Mouse (Mus musculus): ENCODE data around the gene Rassf8. TPM values are rescaled to one million over a fixed set of nuclear protein-coding genes. Genes with fewer than 3 reads are reported as not detected.

Rassf8 gene
- polyA plus RNA-seq, 1 experiment from 2014 or later, result 5.4 TPM

GRCm38 (mm10) chr6:145801796-145802488 lies 55.4 kb downstream of the Rassf8 start:
- Histone ChIP-seq H3K9ac (ENCODE audit: low read length) (no peak overlapping the region), H3K4me1 (replicated peaks; ENCODE audit: control insufficient read depth, insufficient read depth, low read length) (peaks cover 21% of the 10 kb centered on the region), H3K4me3 (ENCODE audit: low read length) (no peak overlapping the region), H3K27ac (ENCODE audit: low read length) (no peak overlapping the region), H3K4me2 (ENCODE audit: low read depth, low read length) (no peak overlapping the region), H3K27me3 (ENCODE audit: control insufficient read depth, insufficient read depth, low read depth, low read length) (no peaks in the 10 kb centered on the region), H3K9me3 (ENCODE audit: control insufficient read depth, low read length) (no peaks in the 10 kb centered on the region), H3K36me3 (ENCODE audit: control insufficient read depth, insufficient read depth, low read length) (no peaks in the 10 kb centered on the region)
- ATAC-seq (ENCODE audit: low read depth), result no peak
- WGBS, result 58% methylated on average over 3 of the region's 3 CpGs

DNA sequence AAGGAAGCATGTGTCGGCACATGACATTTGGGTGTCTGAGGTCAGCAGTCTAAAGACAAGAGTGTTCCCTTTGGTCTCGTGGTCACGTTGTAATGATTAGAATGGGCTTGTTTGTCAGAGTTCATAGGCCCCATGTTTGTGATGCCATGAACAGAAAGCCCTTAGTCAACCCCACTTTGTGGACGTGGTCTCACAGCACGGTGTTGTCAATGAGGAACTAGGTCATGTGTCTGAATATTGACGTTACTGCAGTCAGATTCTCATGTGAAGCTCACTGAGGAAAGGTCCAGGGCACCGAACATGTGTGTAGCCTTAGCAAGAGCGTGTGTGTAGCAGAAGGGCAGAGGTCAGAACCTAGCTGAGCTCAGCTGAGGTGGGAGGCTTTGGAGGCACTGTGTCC lies 56.3 kb downstream of the Rassf8 start:
- no peak overlapping the region for H3K9ac ChIP-seq (ENCODE audit: low read length)
- no peak overlapping the region for H3K27ac ChIP-seq (ENCODE audit: low read length)
- no peaks in the 10 kb centered on the region for H3K27me3 ChIP-seq (ENCODE audit: control insufficient read depth, insufficient read depth, low read depth, low read length)
- H3K4me3 ChIP-seq (ENCODE audit: low read length), result no peak overlapping the region
- no peaks in the 10 kb centered on the region for H3K9me3 ChIP-seq (ENCODE audit: control insufficient read depth, low read length)
- no peak overlapping the region for H3K4me2 ChIP-seq (ENCODE audit: low read depth, low read length)
- peaks cover 19% of the 10 kb centered on the region for H3K4me1 ChIP-seq (replicated peaks; ENCODE audit: control insufficient read depth, insufficient read depth, low read length)
- WGBS, result 78% methylated on average over 8 of the region's 8 CpGs
- no peaks in the 10 kb centered on the region for H3K36me3 ChIP-seq (ENCODE audit: control insufficient read depth, insufficient read depth, low read length)
- no peak for ATAC-seq (ENCODE audit: low read depth)

DNA sequence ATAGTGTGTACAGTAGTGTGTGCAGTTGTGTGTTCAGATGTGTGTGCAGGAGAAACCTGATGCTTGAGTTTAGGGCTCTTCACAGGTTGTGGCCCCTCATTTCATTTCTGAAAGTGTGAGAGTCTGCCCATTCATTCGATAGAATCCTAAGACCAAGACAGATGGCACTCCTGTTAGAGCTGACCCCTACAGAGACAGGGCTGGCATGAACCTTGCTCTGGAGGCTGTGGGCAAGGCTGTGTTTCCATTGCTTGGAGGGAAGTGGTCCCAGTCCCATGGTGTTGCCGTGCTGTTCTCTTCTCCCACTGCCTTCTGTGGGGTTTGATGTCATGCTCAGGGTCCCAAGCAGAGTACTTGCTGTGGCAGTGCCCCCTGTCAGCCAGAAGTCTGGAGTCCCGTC lies 57.7 kb downstream of the Rassf8 start:
- H3K4me2 ChIP-seq (ENCODE audit: low read depth, low read length), result no peak overlapping the region
- H3K9ac ChIP-seq (ENCODE audit: low read length), result no peak overlapping the region
- ATAC-seq (ENCODE audit: low read depth), result no peak
- H3K27me3 ChIP-seq (ENCODE audit: control insufficient read depth, insufficient read depth, low read depth, low read length), result no peaks in the 10 kb centered on the region
- no peak overlapping the region for H3K27ac ChIP-seq (ENCODE audit: low read length)
- 70% methylated on average over 3 of the region's 3 CpGs for WGBS
- no peaks in the 10 kb centered on the region for H3K36me3 ChIP-seq (ENCODE audit: control insufficient read depth, insufficient read depth, low read length)
- H3K4me1 ChIP-seq (replicated peaks; ENCODE audit: control insufficient read depth, insufficient read depth, low read length), result peaks cover 17% of the 10 kb centered on the region
- H3K4me3 ChIP-seq (ENCODE audit: low read length), result no peak overlapping the region
- H3K9me3 ChIP-seq (ENCODE audit: control insufficient read depth, low read length), result no peaks in the 10 kb centered on the region

- ATAC-seq (ENCODE audit: low read depth), result no peak
- H3K27me3 ChIP-seq (ENCODE audit: control insufficient read depth, insufficient read depth, low read depth, low read length), result no peaks in the 10 kb centered on the region
- no peak overlapping the region for H3K4me2 ChIP-seq (ENCODE audit: low read depth, low read length)
- 49% methylated on average over 2 of the region's 2 CpGs for WGBS
- peaks cover 9% of the 10 kb centered on the region for H3K4me1 ChIP-seq (replicated peaks; ENCODE audit: control insufficient read depth, insufficient read depth, low read length)
- no peak overlapping the region for H3K4me3 ChIP-seq (ENCODE audit: low read length)
- H3K9me3 ChIP-seq (ENCODE audit: control insufficient read depth, low read length), result no peaks in the 10 kb centered on the region
- peaks cover 5% of the 10 kb centered on the region; the same call in 1 of the 2 replicates for H3K36me3 ChIP-seq (ENCODE audit: control insufficient read depth, insufficient read depth, low read length)
- H3K9ac ChIP-seq (ENCODE audit: low read length), result no peak overlapping the region
- no peak overlapping the region for H3K27ac ChIP-seq (ENCODE audit: low read length)
Measured at GRCm38 (mm10) chr6:145806784-145807183, 60.2 kb downstream of the Rassf8 start.

- H3K27me3 ChIP-seq (ENCODE audit: control insufficient read depth, insufficient read depth, low read depth, low read length), result no peaks in the 10 kb centered on the region
- peaks cover 5% of the 10 kb centered on the region; the same call in 1 of the 2 replicates for H3K4me1 ChIP-seq (replicated peaks; ENCODE audit: control insufficient read depth, insufficient read depth, low read length)
- no peaks in the 10 kb centered on the region for H3K9me3 ChIP-seq (ENCODE audit: control insufficient read depth, low read length)
- H3K27ac ChIP-seq (ENCODE audit: low read length), result no peak overlapping the region
- WGBS, result 80% methylated on average over 9 of the region's 9 CpGs
- peaks cover 5% of the 10 kb centered on the region for H3K36me3 ChIP-seq (ENCODE audit: control insufficient read depth, insufficient read depth, low read length)
- H3K4me2 ChIP-seq (ENCODE audit: low read depth, low read length), result no peak overlapping the region
- H3K4me3 ChIP-seq (ENCODE audit: low read length), result no peak overlapping the region
- ATAC-seq (ENCODE audit: low read depth), result no peak
- H3K9ac ChIP-seq (ENCODE audit: low read length), result no peak overlapping the region
Measured at GRCm38 (mm10) chr6:145807929-145808328, 61.4 kb downstream of the Rassf8 start.

DNA sequence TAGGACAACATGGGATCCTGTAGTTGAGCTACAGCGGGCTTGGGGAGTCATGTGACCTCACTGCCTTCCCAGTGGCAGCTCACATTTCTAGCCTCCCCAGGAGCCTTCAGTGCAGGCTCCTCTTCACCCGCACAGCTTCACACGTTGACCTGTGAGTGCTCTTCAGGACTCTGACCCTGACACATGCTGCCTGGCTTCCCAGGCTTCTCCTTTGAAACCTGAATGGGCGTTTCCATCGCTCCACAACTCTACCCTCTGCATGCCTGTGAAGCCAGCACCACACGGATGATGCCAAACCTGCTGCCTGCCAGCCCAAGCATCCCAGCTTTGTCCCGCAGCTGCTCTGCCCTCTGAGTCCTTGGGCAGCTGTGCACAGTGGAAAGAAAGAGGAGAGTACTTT lies 63.0 kb downstream of the Rassf8 start:
- no peak overlapping the region for H3K4me3 ChIP-seq (ENCODE audit: low read length)
- H3K27ac ChIP-seq (ENCODE audit: low read length), result no peak overlapping the region
- peaks cover 5% of the 10 kb centered on the region for H3K36me3 ChIP-seq (ENCODE audit: control insufficient read depth, insufficient read depth, low read length)
- no peak overlapping the region for H3K4me2 ChIP-seq (ENCODE audit: low read depth, low read length)
- no peak overlapping the region for H3K9ac ChIP-seq (ENCODE audit: low read length)
- no peak for ATAC-seq (ENCODE audit: low read depth)
- WGBS, result 70% methylated on average over 7 of the region's 7 CpGs
- H3K27me3 ChIP-seq (ENCODE audit: control insufficient read depth, insufficient read depth, low read depth, low read length), result no peaks in the 10 kb centered on the region
- no peaks in the 10 kb centered on the region for H3K9me3 ChIP-seq (ENCODE audit: control insufficient read depth, low read length)
- peaks cover 5% of the 10 kb centered on the region; the same call in 1 of the 2 replicates for H3K4me1 ChIP-seq (replicated peaks; ENCODE audit: control insufficient read depth, insufficient read depth, low read length)

DNA sequence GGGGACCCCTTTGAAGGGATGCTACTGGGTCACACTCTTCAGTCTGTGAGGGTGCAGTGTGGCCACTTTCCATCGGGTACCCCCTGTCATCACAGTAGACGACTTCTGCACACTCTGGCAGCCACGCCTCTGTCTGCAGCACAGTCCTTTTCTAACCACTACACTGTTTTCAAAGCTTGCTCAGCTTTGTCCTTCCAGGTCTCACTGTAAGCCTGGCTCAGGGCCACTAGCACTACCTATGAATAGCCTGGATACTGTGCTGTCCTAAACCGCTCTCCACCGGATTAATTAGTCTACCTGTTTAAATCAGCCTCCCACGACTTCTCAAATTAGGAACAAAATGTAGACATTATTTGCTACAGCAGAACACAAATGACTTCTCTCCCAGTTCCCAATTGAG lies 63.5 kb downstream of the Rassf8 start:
- peaks cover 5% of the 10 kb centered on the region; the same call in 1 of the 2 replicates for H3K4me1 ChIP-seq (replicated peaks; ENCODE audit: control insufficient read depth, insufficient read depth, low read length)
- no peak overlapping the region for H3K4me2 ChIP-seq (ENCODE audit: low read depth, low read length)
- no peaks in the 10 kb centered on the region for H3K9me3 ChIP-seq (ENCODE audit: control insufficient read depth, low read length)
- 82% methylated on average over 6 of the region's 6 CpGs for WGBS
- no peak overlapping the region for H3K27ac ChIP-seq (ENCODE audit: low read length)
- H3K4me3 ChIP-seq (ENCODE audit: low read length), result no peak overlapping the region
- no peak overlapping the region for H3K9ac ChIP-seq (ENCODE audit: low read length)
- H3K27me3 ChIP-seq (ENCODE audit: control insufficient read depth, insufficient read depth, low read depth, low read length), result no peaks in the 10 kb centered on the region
- peaks cover 5% of the 10 kb centered on the region for H3K36me3 ChIP-seq (ENCODE audit: control insufficient read depth, insufficient read depth, low read length)
- ATAC-seq (ENCODE audit: low read depth), result no peak

- H3K36me3 ChIP-seq (ENCODE audit: control insufficient read depth, insufficient read depth, low read length), result peaks cover 11% of the 10 kb centered on the region
- no peaks in the 10 kb centered on the region for H3K9me3 ChIP-seq (ENCODE audit: control insufficient read depth, low read length)
- H3K27me3 ChIP-seq (ENCODE audit: control insufficient read depth, insufficient read depth, low read depth, low read length), result no peaks in the 10 kb centered on the region
- no peak overlapping the region for H3K27ac ChIP-seq (ENCODE audit: low read length)
- H3K4me1 ChIP-seq (replicated peaks; ENCODE audit: control insufficient read depth, insufficient read depth, low read length), result peaks cover 5% of the 10 kb centered on the region; the same call in 1 of the 2 replicates
- no peak for ATAC-seq (ENCODE audit: low read depth)
- 72% methylated on average over 1 of the region's 1 CpGs for WGBS
- no peak overlapping the region for H3K4me3 ChIP-seq (ENCODE audit: low read length)
- H3K9ac ChIP-seq (ENCODE audit: low read length), result no peak overlapping the region
- H3K4me2 ChIP-seq (ENCODE audit: low read depth, low read length), result no peak overlapping the region
Measured at GRCm38 (mm10) chr6:145811174-145811573, 64.6 kb downstream of the Rassf8 start.

DNA sequence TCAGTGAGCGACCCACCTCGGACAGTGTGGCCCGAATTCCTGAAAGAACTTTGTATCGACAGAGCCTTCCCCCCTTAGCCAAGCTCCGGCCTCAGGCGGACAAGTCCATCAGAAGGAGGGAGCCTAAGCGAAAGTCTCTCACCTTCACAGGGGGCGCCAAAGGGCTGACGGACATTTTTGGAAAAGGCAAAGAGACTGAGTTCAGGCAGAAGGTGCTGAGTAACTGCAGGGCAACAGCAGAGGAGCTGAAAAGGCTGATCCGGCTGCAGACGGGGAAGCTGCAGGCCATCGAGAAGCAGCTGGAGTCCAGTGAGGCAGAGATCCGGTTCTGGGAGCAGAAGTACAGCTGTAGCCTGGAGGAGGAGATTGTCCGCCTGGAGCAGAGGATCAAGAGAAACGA lies 68.7 kb downstream of the Rassf8 start:
- Histone ChIP-seq H3K4me2 (ENCODE audit: low read depth, low read length) (no peak overlapping the region), H3K27ac (ENCODE audit: low read length) (no peak overlapping the region), H3K9me3 (ENCODE audit: control insufficient read depth, low read length) (no peaks in the 10 kb centered on the region), H3K36me3 (ENCODE audit: control insufficient read depth, insufficient read depth, low read length) (peaks cover 32% of the 10 kb centered on the region), H3K9ac (ENCODE audit: low read length) (no peak overlapping the region), H3K4me3 (ENCODE audit: low read length) (no peak overlapping the region), H3K27me3 (ENCODE audit: control insufficient read depth, insufficient read depth, low read depth, low read length) (no peaks in the 10 kb centered on the region), H3K4me1 (replicated peaks; ENCODE audit: control insufficient read depth, insufficient read depth, low read length) (no peaks in the 10 kb centered on the region; the same call in 1 of the 2 replicates)
- no peak for ATAC-seq (ENCODE audit: low read depth)
- WGBS, result 44% methylated on average over 15 of the region's 15 CpGs

Measured in lung, embryonic 16.5 days (tissue).